8 mouse cellular contexts compared by ENCODE assay signal in genomic region chr1:120341172-120341675, GRCm38 (mm10). TPM values are rescaled to one million over a fixed set of nuclear protein-coding genes. Genes with fewer than 3 reads are reported as not detected.
DNase-seq lines count a peak whose midpoint lies in the region; ATAC-seq and TF ChIP-seq lines count a peak whose summit lies in the region.

No protein-coding gene starts in this region.

- H3K27me3 ChIP-seq in heart, embryonic 16.5 days (ENCODE audit: control insufficient read depth, insufficient read depth, low read length): peaks cover 90% of the 10 kb centered on the region
- peaks cover 100% of the 10 kb centered on the region for H3K27me3 ChIP-seq in embryonic facial prominence, embryonic 10.5 days (replicated peaks; ENCODE audit: low read depth, poor library complexity, severe bottlenecking)
- peaks cover 92% of the 10 kb centered on the region for H3K27me3 ChIP-seq in midbrain, embryonic 13.5 days
- H3K27me3 ChIP-seq in cerebellum, adult 2 months (ENCODE audit: control insufficient read depth, insufficient read depth, low read length): no peaks in the 10 kb centered on the region; the same call in 1 of the 2 replicates

- peaks cover 13% of the 10 kb centered on the region for H3K4me1 ChIP-seq in heart, embryonic 16.5 days (ENCODE audit: control insufficient read depth, insufficient read depth, low read length)
- H3K4me1 ChIP-seq in embryonic facial prominence, embryonic 10.5 days: peaks cover 30% of the 10 kb centered on the region
- peaks cover 38% of the 10 kb centered on the region for H3K4me1 ChIP-seq in midbrain, embryonic 13.5 days (replicated peaks)
- H3K4me1 ChIP-seq in cerebellum, adult 2 months (ENCODE audit: control insufficient read depth, insufficient read depth, low read length): no peaks in the 10 kb centered on the region

- no peaks in the 10 kb centered on the region for H3K9me3 ChIP-seq in heart, embryonic 16.5 days (replicated peaks; ENCODE audit: control insufficient read depth, low read length)
- H3K9me3 ChIP-seq in embryonic facial prominence, embryonic 10.5 days: no peaks in the 10 kb centered on the region
- H3K9me3 ChIP-seq in midbrain, embryonic 13.5 days: no peaks in the 10 kb centered on the region

- no peak overlapping the region for H3K27ac ChIP-seq in heart, embryonic 16.5 days (ENCODE audit: low read length)
- H3K27ac ChIP-seq in embryonic facial prominence, embryonic 10.5 days (replicated peaks): no peak overlapping the region
- no peak overlapping the region for H3K27ac ChIP-seq in midbrain, embryonic 13.5 days
- H3K27ac ChIP-seq in cerebellum, adult 2 months (ENCODE audit: insufficient read depth, low read length): no peak overlapping the region

- under 1% methylated on average over 41 of the region's 41 CpGs for WGBS in heart, embryonic 16.5 days
- WGBS in embryonic facial prominence, embryonic 10.5 days: under 1% methylated on average over 41 of the region's 41 CpGs
- WGBS in midbrain, embryonic 13.5 days: 0% methylated on average over 40 of the region's 41 CpGs
- WGBS in cerebellum, adult 2 months: 1% methylated on average over 41 of the region's 41 CpGs

- TF ChIP-seq POLR2A in cerebellum, adult 2 months (IDR thresholded peaks at IDR 0.05; ENCODE audit: borderline replicate concordance, insufficient read depth, low read length): no peak

- H3K36me3 ChIP-seq in heart, embryonic 16.5 days (ENCODE audit: control insufficient read depth, insufficient read depth): no peaks in the 10 kb centered on the region
- H3K36me3 ChIP-seq in embryonic facial prominence, embryonic 10.5 days (replicated peaks): no peaks in the 10 kb centered on the region
- no peaks in the 10 kb centered on the region for H3K36me3 ChIP-seq in midbrain, embryonic 13.5 days

- H3K9ac ChIP-seq in heart, embryonic 16.5 days (ENCODE audit: low read length): no peak overlapping the region
- peak overlapping the region; percentile 51 for H3K9ac ChIP-seq in midbrain, embryonic 13.5 days (replicated peaks)

- DNase-seq in heart, adult 11 months: no peak
- DNase-seq in embryonic facial prominence, embryonic 10.5 days (ENCODE audit: low spot score): no peak
- DNase-seq in cerebellum, adult 2 months: no peak
- no peak for DNase-seq in ovary, adult 18-20 months (ENCODE audit: low spot score)
- no peak for DNase-seq in gastrocnemius, postnatal 36 days

- H3K4me2 ChIP-seq in heart, embryonic 16.5 days (ENCODE audit: low read depth, low read length): peak overlapping the region; percentile 60
- peak overlapping the region; percentile 55 for H3K4me2 ChIP-seq in midbrain, embryonic 13.5 days (replicated peaks)

- TF ChIP-seq CTCF in cerebellum, adult 2 months (IDR thresholded peaks at IDR 0.05; ENCODE audit: borderline replicate concordance, insufficient read depth, low read depth, low read length): no peak

- ATAC-seq in heart, embryonic 16.5 days (replicated peaks; ENCODE audit: extremely low read depth, insufficient read depth, low FRiP score): no peak
- peak; percentile 18; the same call in 1 of the 2 replicates for ATAC-seq in granulocyte monocyte progenitor cell, adult 5-6 weeks (replicated peaks; ENCODE audit: poor library complexity, severe bottlenecking)
- peak; percentile 31; the same call in 1 of the 2 replicates for ATAC-seq in midbrain, embryonic 13.5 days

- intact Hi-C loops in gastrocnemius, postnatal 36 days (cut with DNase I): no loop called here

- peak overlapping the region; percentile 40 for H3K4me3 ChIP-seq in heart, embryonic 16.5 days (ENCODE audit: low read length)
- H3K4me3 ChIP-seq in embryonic facial prominence, embryonic 10.5 days: peak overlapping the region; percentile 53
- peak overlapping the region; percentile 38 for H3K4me3 ChIP-seq in midbrain, embryonic 13.5 days (replicated peaks)
- H3K4me3 ChIP-seq in cerebellum, adult 2 months (replicated peaks; ENCODE audit: insufficient read depth, low read depth, low read length): no peak overlapping the region

RNA-seq across cellular contexts. Expression of gene C1ql2, which starts 0.8 kb away (rescaled TPM):
- polyA plus RNA-seq in heart, embryonic 16.5 days (2015; fragmentation: Nextera tagmentation; extraction: Ambion mirVana): not detected in 2 replicates
- 0.14 and 0.24 TPM in 2 replicates for polyA plus RNA-seq in embryonic facial prominence, embryonic 10.5 days (2016; fragmentation: Nextera tagmentation; extraction: Ambion mirVana)
- total RNA-seq in granulocyte monocyte progenitor cell, adult 5-6 weeks (2014; fragmentation: Nextera tagmentation): not detected in 2 replicates
- total RNA-seq in granulocyte monocyte progenitor cell, adult 5-6 weeks (2017): not detected in 2 replicates
- polyA plus RNA-seq in midbrain, embryonic 13.5 days (2015; fragmentation: Nextera tagmentation; extraction: Ambion mirVana): 6.1 and 8.0 TPM in 2 replicates
- polyA plus RNA-seq in cerebellum, adult 2 months (2012; rRNA removed): 2.9 and 3.0 TPM in 2 replicates
- not detected for total RNA-seq in gastrocnemius, postnatal 36 days (2021)
